Mouse (Mus musculus) heart, embryonic 13.5 days (tissue): ENCODE data around the gene Cyp24a1. TPM values are rescaled to one million over a fixed set of nuclear protein-coding genes. Genes with fewer than 3 reads are reported as not detected.

Experiments
- ATAC-seq: fragments of 200-750 bp; cut with Nextera tagmentation; 2 replicates; pipeline ENCODE4 v1.8.0; 2017; ENCODE audit warnings: moderate TSS enrichment; ENCODE audit not compliant: insufficient number of reproducible peaks, low FRiP score, low TSS enrichment; ENCODE audit errors: extremely low read depth
- H3K27ac ChIP-seq: fragments of 300-500 bp; sonication (generic); replicated peaks from 2 replicates; pipeline ENCODE4 v1.5.1; 2015; ENCODE audit warnings: moderate library complexity, mild to moderate bottlenecking, inconsistent platforms
- H3K27me3 ChIP-seq: fragments of 300-500 bp; sonication (generic); replicated peaks from 2 replicates; pipeline ENCODE4 v1.6.1; 2015; ENCODE audit warnings: mild to moderate bottlenecking, inconsistent platforms
- H3K36me3 ChIP-seq: fragments of 300-500 bp; sonication (generic); 2 replicates; pipeline ENCODE4 v1.6.1; 2015; ENCODE audit warnings: mild to moderate bottlenecking, inconsistent platforms
- H3K4me1 ChIP-seq: fragments of 300-500 bp; sonication (generic); 2 replicates; pipeline ENCODE4 v1.6.1; 2015; ENCODE audit warnings: inconsistent platforms
- H3K4me2 ChIP-seq: fragments of 300-500 bp; sonication (generic); 2 replicates; pipeline ENCODE4 v1.6.1; 2015; ENCODE audit warnings: inconsistent platforms, mild to moderate bottlenecking, moderate library complexity
- H3K4me3 ChIP-seq: fragments of 300-500 bp; sonication (generic); 2 replicates; pipeline ENCODE4 v1.5.1; 2015; ENCODE audit warnings: moderate library complexity, mild to moderate bottlenecking, inconsistent platforms
- H3K9ac ChIP-seq: fragments of 300-500 bp; sonication (generic); 2 replicates; pipeline ENCODE4 v1.6.1; 2015; ENCODE audit warnings: inconsistent platforms, mild to moderate bottlenecking, moderate library complexity
- H3K9me3 ChIP-seq: fragments of 300-500 bp; sonication (generic); 2 replicates; pipeline ENCODE4 v1.6.1; 2016; ENCODE audit warnings: inconsistent platforms
- WGBS: fragments of 180-500 bp; shearing (Covaris S2); methylation state at CpG from one replicate; pipeline ENCODE4 v1.1.7; 2015; ENCODE audit warnings: mixed read lengths; 5-methylcytosine and 5-hydroxymethylcytosine counted together
- polyA plus RNA-seq: library from polyadenylated mRNA; unstranded; fragments of >200 nt; fragmentation: Nextera tagmentation; extraction: Ambion mirVana; gene quantifications from 2 replicates; pipeline ENCODE4 v1.2.1, GENCODE M21; 2015

The Cyp24a1 gene
- polyA plus RNA-seq, 1 experiment from 2014 or later, result not detected

- H3K4me1 ChIP-seq, result 0 out of 2 replicates have a peak, but pooled peaks cover 7% of the 10 kb centered on the region
- H3K9ac ChIP-seq, result no peak overlapping the region
- H3K4me3 ChIP-seq, result no peak overlapping the region
- no peak overlapping the region for H3K27ac ChIP-seq
- peaks cover 64% of the 10 kb centered on the region for H3K27me3 ChIP-seq
- ATAC-seq, result no peak
- H3K9me3 ChIP-seq, result no peaks in the 10 kb centered on the region
- 58% methylated on average over 4 of the region's 4 CpGs for WGBS
- no peak overlapping the region for H3K4me2 ChIP-seq
- no peaks in the 10 kb centered on the region for H3K36me3 ChIP-seq
Measured at GRCm38 (mm10) chr2:170436204-170436603, 60.7 kb downstream of the Cyp24a1 start.

Other genes starting within 250 kb of the Cyp24a1 start
- gene Bcas1, start 69.3 kb downstream of the Cyp24a1 start, polyA plus RNA-seq, result 0.92 and 1.2 TPM in 2 replicates
- gene Pfdn4, start 717 bp downstream of the Cyp24a1 start, polyA plus RNA-seq, result 48.4 and 51.7 TPM in 2 replicates
- gene 4930470P17Rik, start 104.9 kb upstream of the Cyp24a1 start, polyA plus RNA-seq, result not detected in 2 replicates
- gene Dok5, start 234.7 kb upstream of the Cyp24a1 start, polyA plus RNA-seq, result 6.1 and 8.4 TPM in 2 replicates